Mouse (Mus musculus) testis, adult 2 months (tissue): ENCODE data around the gene Tcf19.

Source experiments
- CTCF ChIP-seq: fragments of 200-500 bp; IDR thresholded peaks from 2 replicates; pipeline ENCODE4 v1.5.1; 2012; ENCODE audit warnings: low read depth, mild to moderate bottlenecking, inconsistent platforms, low read length, moderate library complexity; ENCODE audit not compliant: control insufficient read depth, insufficient read depth, insufficient replicate concordance
- POLR2A ChIP-seq: fragments of 200-500 bp; IDR thresholded peaks from 2 replicates; pipeline ENCODE4 v1.6.1; 2012; ENCODE audit warnings: low read depth, mild to moderate bottlenecking, inconsistent platforms, low read length, moderate library complexity; ENCODE audit not compliant: control insufficient read depth

- no peak for TF ChIP-seq CTCF
- no peak for TF ChIP-seq POLR2A
These were observed 34.2 kb upstream of the Tcf19 start for GRCm38 (mm10) chr17:35550871-35551270.
